Mouse (Mus musculus) lung, adult 2 months (tissue): Measurements from ENCODE around the gene Med20.

Source experiments
- CTCF ChIP-seq: fragments of 200-500 bp; IDR thresholded peaks from 2 replicates; pipeline ENCODE4 v1.5.1; 2011; ENCODE audit warnings: mild to moderate bottlenecking, low read length, control low read depth; ENCODE audit not compliant: insufficient read depth
- POLR2A ChIP-seq: fragments of 200-500 bp; IDR thresholded peaks from 2 replicates; pipeline ENCODE4 v1.6.1; 2011; ENCODE audit warnings: low read depth, mild to moderate bottlenecking, control low read depth, low read length, borderline replicate concordance; ENCODE audit errors: extremely low read depth

DNA sequence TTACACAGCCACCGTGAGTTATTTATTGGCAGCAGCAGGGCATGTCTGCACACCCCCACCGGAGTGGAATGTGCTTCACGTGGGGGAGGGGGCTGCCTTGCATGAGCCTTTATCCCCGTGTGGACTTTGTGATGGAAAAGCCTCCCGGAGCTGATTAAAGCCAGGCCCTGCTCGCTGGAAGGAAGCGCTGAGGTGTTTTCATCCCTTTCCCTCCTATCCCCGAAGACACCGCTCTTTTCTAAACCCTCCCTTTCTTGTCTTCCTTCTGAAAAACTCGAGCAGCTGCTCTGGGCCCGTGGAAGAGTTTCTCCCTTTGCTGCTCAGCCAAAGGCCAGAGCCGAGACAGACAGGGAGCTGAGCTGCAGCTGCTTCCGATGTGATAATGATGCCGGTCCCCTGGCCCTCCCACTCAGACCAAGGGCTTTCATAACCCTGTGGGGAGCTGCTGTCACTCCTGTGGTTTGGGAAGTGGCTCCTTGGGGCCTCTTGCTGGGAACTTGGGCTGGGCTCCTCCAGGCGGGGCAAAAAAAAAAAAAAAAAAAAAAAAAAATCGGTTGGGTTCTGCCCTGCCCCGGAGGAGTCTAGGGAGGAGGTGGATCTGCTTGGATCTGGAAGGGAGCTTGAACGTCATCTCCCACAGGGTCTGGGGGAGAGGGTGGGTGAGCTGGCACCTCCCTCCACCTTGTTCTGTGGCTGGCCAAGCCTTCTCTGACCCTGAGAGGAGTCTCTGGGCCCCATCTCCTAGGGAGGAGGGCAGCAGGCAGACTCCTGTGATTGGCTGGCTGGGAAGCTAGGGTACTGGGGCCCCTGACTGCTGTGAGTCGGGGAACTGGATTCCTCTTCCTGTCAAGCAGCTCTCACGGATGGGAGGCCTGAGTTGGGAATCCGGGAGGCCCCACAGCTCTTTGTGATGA lies 15.9 kb upstream of the Med20 start:
- TF ChIP-seq CTCF (no peak), POLR2A (peak; percentile 10; the same call in 1 of the 2 replicates)
